Comparison of ENCODE assay signal across 22 mouse cellular contexts in the genomic region with DNA sequence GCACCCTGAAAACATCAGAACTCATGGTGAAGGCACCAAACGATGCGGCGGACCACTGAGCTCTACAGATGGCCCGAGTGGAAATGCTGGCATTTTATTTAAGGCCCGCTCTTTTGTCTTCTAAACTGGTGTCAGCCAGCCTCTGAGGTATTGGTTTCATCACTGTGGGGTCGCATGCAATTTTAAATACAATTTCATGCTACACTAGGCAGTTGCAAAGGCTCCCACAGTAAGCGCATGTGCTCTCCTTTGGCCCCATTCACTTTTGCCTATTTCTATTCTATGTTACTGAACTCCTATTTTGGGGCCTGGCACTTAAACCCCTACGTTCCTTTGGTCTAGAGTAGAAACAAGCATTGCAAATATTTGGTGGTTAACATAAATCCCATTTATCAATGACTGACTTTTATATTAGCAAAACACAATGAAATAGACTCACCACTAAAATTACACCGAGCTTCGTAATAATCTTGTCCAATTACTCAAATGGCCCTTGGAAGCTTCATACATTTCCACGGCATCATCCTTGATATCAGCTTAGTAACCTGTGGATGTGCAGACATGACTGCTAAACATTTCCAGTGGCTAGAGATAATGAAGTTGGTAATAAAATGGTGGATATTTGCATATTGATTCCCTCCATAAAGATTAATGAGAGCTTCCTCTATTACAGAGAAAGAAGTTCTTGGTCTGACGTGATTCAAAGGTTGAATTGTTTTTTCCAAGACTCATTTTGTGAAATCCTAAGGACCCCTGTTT.
"Had no signal": no experiment of that assay in that cellular context is flagged by ENCODE, and none has a peak within 500 bp of the region (broad histone marks: within the 10 kb centered on the region; RNA-seq: fewer than 3 reads in every experiment).

No protein-coding gene starts in this region.

- H3K4me1 ChIP-seq: forebrain, embryonic 15.5 days; heart, embryonic 12.5 days; intestine, embryonic 15.5 days had no signal

- H3K27me3 ChIP-seq: forebrain, embryonic 15.5 days; heart, embryonic 12.5 days; intestine, embryonic 15.5 days; limb, embryonic 13.5 days; limb, embryonic 15.5 days had no signal

- H3K9me3 ChIP-seq: forebrain, embryonic 15.5 days; heart, embryonic 10.5 days; intestine, embryonic 15.5 days; limb, embryonic 13.5 days; limb, embryonic 15.5 days had no signal

- H3K9ac ChIP-seq: forebrain, embryonic 15.5 days; forebrain, postnatal 0 days; heart, embryonic 12.5 days; intestine, embryonic 15.5 days; limb, embryonic 13.5 days; limb, embryonic 15.5 days had no signal

- H3K27ac ChIP-seq: forebrain, embryonic 15.5 days; gastrocnemius, adult 2 months; heart, embryonic 10.5 days; intestine, embryonic 15.5 days; limb, embryonic 13.5 days; limb, embryonic 15.5 days had no signal

- DNase-seq: forebrain, postnatal 0 days; gastrocnemius, adult 2 months; gastrocnemius, postnatal 10 days; gastrocnemius, postnatal 25 days; heart, adult 18-20 months; heart, postnatal 10 days; heart, postnatal 4 days; kidney, adult 18-20 months; kidney, adult 8-10 months; kidney, postnatal 10 days; kidney, postnatal 25 days; layer of hippocampus, adult 9-11 months; layer of hippocampus, postnatal 36 days; left cerebral cortex, postnatal 4 days had no signal

- H3K4me2 ChIP-seq: forebrain, embryonic 15.5 days; heart, embryonic 12.5 days; intestine, embryonic 15.5 days; limb, embryonic 13.5 days; limb, embryonic 15.5 days had no signal

- ATAC-seq: forebrain, embryonic 15.5 days; forebrain, postnatal 0 days; inflammation-experienced regulatory T-cells, adult 6 months; intestine, embryonic 15.5 days; intestine, postnatal 0 days had no signal

- H3K36me3 ChIP-seq: forebrain, embryonic 15.5 days; heart, embryonic 10.5 days; heart, embryonic 12.5 days; intestine, embryonic 15.5 days; limb, embryonic 13.5 days; limb, embryonic 15.5 days had no signal

- H3K4me3 ChIP-seq: forebrain, embryonic 15.5 days; gastrocnemius, adult 2 months; heart, embryonic 10.5 days; heart, embryonic 12.5 days; intestine, embryonic 15.5 days; limb, embryonic 13.5 days; limb, embryonic 15.5 days had no signal
